Mouse (Mus musculus): ENCODE measurements around the gene Mettl15. TPM values are rescaled to one million over a fixed set of nuclear protein-coding genes. Genes with fewer than 3 reads are reported as not detected.
"Not testable (repeated sequence)": the region's sequence is repeated elsewhere in the genome, so short reads cannot be mapped to it uniquely, and the experiment has no call there.

Mettl15 gene
- polyA plus RNA-seq, 1 experiment from 2014 or later = 10.8 TPM

DNA sequence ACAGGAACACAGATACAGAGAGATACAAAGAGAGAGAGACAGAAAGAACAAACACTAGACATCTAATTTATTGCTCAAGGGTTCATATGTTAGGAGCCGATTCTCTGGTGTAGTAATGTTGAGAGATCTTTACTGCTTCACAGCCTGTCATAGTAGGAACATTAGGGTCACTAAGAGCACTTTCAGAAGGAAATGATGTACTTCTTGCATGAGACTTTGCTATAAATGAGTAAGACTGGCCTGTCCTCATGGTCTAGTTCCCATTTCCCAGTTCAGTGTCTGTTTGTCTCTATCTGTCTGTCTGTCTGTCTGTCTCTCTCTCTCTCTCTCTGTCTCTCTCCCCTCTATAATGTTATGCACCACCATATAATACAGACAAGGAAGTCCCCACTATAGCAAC is 7.5 kb downstream of the Mettl15 start:
- H3K4me2 ChIP-seq = no peak overlapping the region
- H3K9me3 ChIP-seq = no peaks in the 10 kb centered on the region
- no peak overlapping the region for H3K4me3 ChIP-seq
- WGBS = 84% methylated on average over 1 of the region's 1 CpGs
- no peak overlapping the region for H3K27ac ChIP-seq
- ATAC-seq (ENCODE audit: insufficient number of reproducible peaks, low FRiP score, low TSS enrichment, low read depth) = no peak
- H3K27me3 ChIP-seq = no peaks in the 10 kb centered on the region
- H3K4me1 ChIP-seq = no peaks in the 10 kb centered on the region
- no peak overlapping the region for H3K9ac ChIP-seq
- no peaks in the 10 kb centered on the region for H3K36me3 ChIP-seq

- 85% methylated on average over 1 of the region's 1 CpGs for WGBS
- H3K4me1 ChIP-seq = no peaks in the 10 kb centered on the region
- no peaks in the 10 kb centered on the region for H3K27me3 ChIP-seq
These were observed 17.8 kb downstream of the Mettl15 start for GRCm38 (mm10) chr2:109262779-109263178.

GRCm38 (mm10) chr2:109241947-109242346 is 38.6 kb downstream of the Mettl15 start:
- no peak overlapping the region for H3K4me3 ChIP-seq
- no peaks in the 10 kb centered on the region for H3K27me3 ChIP-seq
- no peaks in the 10 kb centered on the region for H3K4me1 ChIP-seq
- no peaks in the 10 kb centered on the region for H3K36me3 ChIP-seq
- no peak overlapping the region for H3K4me2 ChIP-seq
- no peak for ATAC-seq (ENCODE audit: insufficient number of reproducible peaks, low FRiP score, low TSS enrichment, low read depth)
- 33% methylated on average over 3 of the region's 3 CpGs for WGBS
- no peak overlapping the region for H3K9ac ChIP-seq
- H3K9me3 ChIP-seq = no peaks in the 10 kb centered on the region
- no peak overlapping the region for H3K27ac ChIP-seq

More at GRCm38 (mm10) chr2:109262779-109263178, 17.8 kb downstream of the Mettl15 start:
- Histone ChIP-seq H3K27ac (no peak overlapping the region), H3K36me3 (no peaks in the 10 kb centered on the region), H3K9me3 (no peaks in the 10 kb centered on the region), H3K4me3 (no peak overlapping the region), H3K4me2 (no peak overlapping the region), H3K9ac (no peak overlapping the region)
- ATAC-seq (ENCODE audit: insufficient number of reproducible peaks, low FRiP score, low TSS enrichment, low read depth) = no peak

- H3K4me2 ChIP-seq = no peak overlapping the region
- no peaks in the 10 kb centered on the region for H3K4me1 ChIP-seq
- H3K9ac ChIP-seq = no peak overlapping the region
- no peak overlapping the region for H3K4me3 ChIP-seq
- H3K36me3 ChIP-seq = no peaks in the 10 kb centered on the region
- H3K9me3 ChIP-seq = no peaks in the 10 kb centered on the region
- no peak overlapping the region for H3K27ac ChIP-seq
- 91% methylated on average over 1 of the region's 1 CpGs for WGBS
- no peak for ATAC-seq (ENCODE audit: insufficient number of reproducible peaks, low FRiP score, low TSS enrichment, low read depth)
- no peaks in the 10 kb centered on the region for H3K27me3 ChIP-seq
These were observed 44.8 kb downstream of the Mettl15 start for GRCm38 (mm10) chr2:109235741-109236140.

GRCm38 (mm10) chr2:109233876-109234275 is 46.7 kb downstream of the Mettl15 start:
- Histone ChIP-seq H3K27me3 (no peaks in the 10 kb centered on the region), H3K4me2 (no peak overlapping the region), H3K9me3 (no peaks in the 10 kb centered on the region), H3K27ac (no peak overlapping the region), H3K9ac (no peak overlapping the region), H3K4me3 (no peak overlapping the region), H3K36me3 (no peaks in the 10 kb centered on the region), H3K4me1 (no peaks in the 10 kb centered on the region)
- ATAC-seq (ENCODE audit: insufficient number of reproducible peaks, low FRiP score, low TSS enrichment, low read depth) = no peak
- WGBS = 80% methylated on average over 4 of the region's 4 CpGs

DNA sequence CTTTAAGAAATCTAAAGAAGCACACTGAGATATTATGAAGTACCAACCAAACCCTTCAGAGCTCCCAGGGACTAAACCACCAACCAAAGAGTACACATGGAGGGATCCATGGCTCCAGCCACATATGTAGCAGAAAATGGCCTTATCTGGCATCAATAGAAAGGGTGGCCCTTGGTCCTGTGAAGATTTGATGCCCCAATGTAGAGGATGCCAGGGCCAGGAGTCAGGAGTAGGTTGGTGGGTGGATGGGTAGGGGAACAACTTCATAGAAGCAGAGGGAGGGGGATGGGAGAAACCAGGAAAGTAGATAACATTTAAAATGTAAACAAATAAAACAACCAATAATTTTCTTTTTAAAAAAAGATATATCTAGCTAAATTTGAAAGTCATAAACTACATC is 50.1 kb downstream of the Mettl15 start:
- Histone ChIP-seq H3K9ac (no peak overlapping the region), H3K36me3 (no peaks in the 10 kb centered on the region), H3K4me2 (no peak overlapping the region), H3K4me3 (no peak overlapping the region), H3K9me3 (no peaks in the 10 kb centered on the region), H3K27ac (no peak overlapping the region), H3K27me3 (no peaks in the 10 kb centered on the region), H3K4me1 (no peaks in the 10 kb centered on the region)
- ATAC-seq (ENCODE audit: insufficient number of reproducible peaks, low FRiP score, low TSS enrichment, low read depth) = no peak

- ATAC-seq (ENCODE audit: insufficient number of reproducible peaks, low FRiP score, low TSS enrichment, low read depth) = no peak
These were observed 53.4 kb downstream of the Mettl15 start for GRCm38 (mm10) chr2:109227196-109227595.

DNA sequence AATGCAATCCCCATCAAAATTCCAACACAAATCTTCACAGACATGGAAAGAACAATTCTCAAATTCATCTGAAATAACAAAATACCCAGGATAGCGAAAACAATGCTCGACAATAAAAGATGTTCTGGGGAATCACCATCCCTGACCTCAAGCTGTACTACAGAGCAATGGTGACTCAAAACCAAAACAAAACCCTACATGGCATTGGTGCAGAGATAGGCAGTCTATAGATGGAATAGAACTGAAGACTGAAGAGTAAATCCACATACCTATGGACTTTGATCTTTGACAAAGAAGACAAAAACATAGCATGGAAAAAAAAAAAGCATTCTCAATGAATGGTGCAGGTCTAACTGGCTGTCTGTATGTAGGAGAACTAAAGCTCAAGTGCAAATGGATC is 59.1 kb downstream of the Mettl15 start:
- Histone ChIP-seq H3K9ac (no peak overlapping the region), H3K36me3 (no peaks in the 10 kb centered on the region), H3K4me3 (no peak overlapping the region), H3K4me2 (no peak overlapping the region), H3K4me1 (no peaks in the 10 kb centered on the region), H3K27me3 (no peaks in the 10 kb centered on the region), H3K27ac (no peak overlapping the region), H3K9me3 (no peaks in the 10 kb centered on the region)
- no peak for ATAC-seq (ENCODE audit: insufficient number of reproducible peaks, low FRiP score, low TSS enrichment, low read depth)
- WGBS = 93% methylated on average over 2 of the region's 2 CpGs

More at GRCm38 (mm10) chr2:109227196-109227595, 53.4 kb downstream of the Mettl15 start:
- H3K9me3 ChIP-seq = no peaks in the 10 kb centered on the region
- H3K27me3 ChIP-seq = no peaks in the 10 kb centered on the region
- H3K9ac ChIP-seq = no peak overlapping the region
- H3K4me3 ChIP-seq = no peak overlapping the region
- H3K4me2 ChIP-seq = no peak overlapping the region
- WGBS = 75% methylated on average over 3 of the region's 3 CpGs
- H3K4me1 ChIP-seq = no peaks in the 10 kb centered on the region
- no peaks in the 10 kb centered on the region for H3K36me3 ChIP-seq
- no peak overlapping the region for H3K27ac ChIP-seq

- ATAC-seq (ENCODE audit: insufficient number of reproducible peaks, low FRiP score, low TSS enrichment, low read depth); H3K27me3 ChIP-seq; H3K9me3 ChIP-seq; H3K27ac ChIP-seq; H3K36me3 ChIP-seq; H3K4me2 ChIP-seq; H3K4me3 ChIP-seq; H3K9ac ChIP-seq; H3K4me1 ChIP-seq: not testable (repeated sequence)
- WGBS = 78% methylated on average over 2 of the region's 2 CpGs
These were observed 63.9 kb downstream of the Mettl15 start for GRCm38 (mm10) chr2:109216678-109217077.

GRCm38 (mm10) chr2:109210641-109211040 is 69.9 kb downstream of the Mettl15 start:
- H3K9ac ChIP-seq; H3K36me3 ChIP-seq; H3K4me1 ChIP-seq; ATAC-seq (ENCODE audit: insufficient number of reproducible peaks, low FRiP score, low TSS enrichment, low read depth); H3K27me3 ChIP-seq; H3K4me2 ChIP-seq; H3K4me3 ChIP-seq; H3K27ac ChIP-seq; H3K9me3 ChIP-seq: not testable (repeated sequence)
- 85% methylated on average over 1 of the region's 1 CpGs for WGBS

GRCm38 (mm10) chr2:109208032-109208431 is 72.5 kb downstream of the Mettl15 start:
- Histone ChIP-seq H3K9ac (no peak overlapping the region), H3K4me2 (no peak overlapping the region)
- no peak for ATAC-seq (ENCODE audit: insufficient number of reproducible peaks, low FRiP score, low TSS enrichment, low read depth)

GRCm38 (mm10) chr2:109182993-109183392 is 97.6 kb downstream of the Mettl15 start:
- Histone ChIP-seq H3K27me3 (no peaks in the 10 kb centered on the region), H3K36me3 (no peaks in the 10 kb centered on the region), H3K4me1 (no peaks in the 10 kb centered on the region), H3K4me2 (no peak overlapping the region), H3K4me3 (no peak overlapping the region), H3K27ac (no peak overlapping the region), H3K9ac (no peak overlapping the region), H3K9me3 (no peaks in the 10 kb centered on the region)
- ATAC-seq (ENCODE audit: insufficient number of reproducible peaks, low FRiP score, low TSS enrichment, low read depth) = no peak
- WGBS = 78% methylated on average over 3 of the region's 3 CpGs

More at GRCm38 (mm10) chr2:109208032-109208431, 72.5 kb downstream of the Mettl15 start:
- 82% methylated on average over 2 of the region's 2 CpGs for WGBS
- Histone ChIP-seq H3K4me3 (no peak overlapping the region), H3K27me3 (no peaks in the 10 kb centered on the region), H3K36me3 (no peaks in the 10 kb centered on the region), H3K27ac (no peak overlapping the region), H3K9me3 (no peaks in the 10 kb centered on the region), H3K4me1 (no peaks in the 10 kb centered on the region)

GRCm38 (mm10) chr2:109158509-109158908 is 122.0 kb downstream of the Mettl15 start:
- Histone ChIP-seq H3K9me3 (no peaks in the 10 kb centered on the region), H3K4me2 (no peak overlapping the region), H3K4me3 (no peak overlapping the region), H3K27me3 (no peaks in the 10 kb centered on the region), H3K36me3 (no peaks in the 10 kb centered on the region), H3K9ac (no peak overlapping the region), H3K4me1 (no peaks in the 10 kb centered on the region), H3K27ac (no peak overlapping the region)
- 55% methylated on average over 1 of the region's 1 CpGs for WGBS
- no peak for ATAC-seq (ENCODE audit: insufficient number of reproducible peaks, low FRiP score, low TSS enrichment, low read depth)
